Mouse (Mus musculus): ENCODE results near the gene Grik2. TPM values are rescaled to one million over a fixed set of nuclear protein-coding genes. Genes with fewer than 3 reads are reported as not detected.
"Not testable (repeated sequence)": the region's sequence is repeated elsewhere in the genome, so short reads cannot be mapped to it uniquely, and the experiment has no call there.

The Grik2 gene
- polyA plus RNA-seq, 1 experiment from 2014 or later, result 3.6 TPM

DNA sequence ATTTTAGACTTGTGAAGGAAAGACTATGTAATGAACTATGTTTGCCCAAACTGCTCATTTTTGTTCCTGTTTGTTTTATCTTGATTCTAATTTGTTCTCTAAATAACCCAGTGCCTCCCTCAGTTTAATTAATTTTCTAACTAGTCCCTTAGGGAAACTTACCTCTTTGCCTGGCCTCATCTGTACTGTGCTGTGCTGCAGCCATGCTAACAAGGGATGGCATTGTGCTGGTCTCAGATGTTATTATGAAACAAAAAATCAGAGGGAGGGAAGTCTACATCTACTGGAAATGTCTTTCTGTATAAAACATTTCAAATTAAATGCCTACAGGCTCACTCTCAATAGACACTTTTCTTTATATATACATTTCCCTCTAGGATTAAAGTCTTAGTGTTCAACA is 335.0 kb downstream of the Grik2 start:
- Histone ChIP-seq H3K4me1 (no peaks in the 10 kb centered on the region), H3K4me2 (no peak overlapping the region), H3K36me3 (no peaks in the 10 kb centered on the region), H3K27me3 (no peaks in the 10 kb centered on the region), H3K9me3 (replicated peaks) (no peaks in the 10 kb centered on the region), H3K4me3 (replicated peaks) (no peak overlapping the region), H3K9ac (no peak overlapping the region), H3K27ac (no peak overlapping the region)
- no peak for ATAC-seq (replicated peaks; ENCODE audit: low FRiP score)

DNA sequence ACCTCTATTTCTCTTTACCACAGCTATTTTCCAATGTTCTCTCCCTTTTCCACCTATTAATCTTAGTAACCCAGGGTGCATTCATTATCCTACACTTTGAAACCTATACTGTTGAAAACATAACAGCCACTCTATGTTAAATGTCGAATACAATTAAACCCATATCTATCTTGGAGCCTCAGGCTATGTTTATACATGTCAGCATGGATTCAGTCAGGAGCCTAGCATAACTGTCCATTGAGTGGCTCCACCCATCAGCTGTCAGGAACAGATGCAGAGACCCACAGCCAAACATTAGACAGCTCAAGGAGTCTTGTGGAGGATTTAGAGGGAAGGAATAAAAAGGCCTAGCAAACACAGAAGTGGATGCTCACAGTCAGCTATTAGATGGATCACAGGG is 347.2 kb downstream of the Grik2 start:
- H3K4me2 ChIP-seq, result no peak overlapping the region
- H3K27ac ChIP-seq, result no peak overlapping the region
- H3K9ac ChIP-seq, result no peak overlapping the region
- ATAC-seq (replicated peaks; ENCODE audit: low FRiP score), result no peak
- no peak overlapping the region for H3K4me3 ChIP-seq (replicated peaks)
- no peaks in the 10 kb centered on the region for H3K4me1 ChIP-seq
- no peaks in the 10 kb centered on the region for H3K36me3 ChIP-seq
- no peaks in the 10 kb centered on the region for H3K27me3 ChIP-seq
- no peaks in the 10 kb centered on the region for H3K9me3 ChIP-seq (replicated peaks)
- 73% methylated on average over 1 of the region's 1 CpGs for WGBS

DNA sequence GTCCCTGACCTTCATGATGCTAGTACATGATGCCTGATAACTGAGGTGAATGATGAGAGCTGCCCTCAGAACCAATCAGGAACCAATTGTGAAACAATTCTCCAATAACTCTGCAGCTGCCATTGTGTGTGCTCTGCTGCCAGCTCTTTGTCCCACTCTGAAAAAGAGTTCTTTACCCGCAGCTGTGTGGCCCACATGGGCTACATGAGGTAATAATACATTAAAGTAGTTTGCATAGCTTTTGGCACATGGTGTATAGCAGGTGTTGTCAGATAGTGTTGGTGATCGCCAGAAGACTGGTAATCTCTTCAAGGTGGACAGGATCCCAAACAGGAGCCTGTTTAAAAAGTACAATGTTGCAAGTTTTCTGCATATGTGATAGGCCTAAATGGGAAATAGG is 351.5 kb downstream of the Grik2 start:
- Histone ChIP-seq H3K27me3 (no peaks in the 10 kb centered on the region), H3K9me3 (replicated peaks) (no peaks in the 10 kb centered on the region), H3K4me2 (no peak overlapping the region), H3K9ac (no peak overlapping the region), H3K36me3 (no peaks in the 10 kb centered on the region), H3K27ac (no peak overlapping the region), H3K4me1 (no peaks in the 10 kb centered on the region), H3K4me3 (replicated peaks) (no peak overlapping the region)
- no peak for ATAC-seq (replicated peaks; ENCODE audit: low FRiP score)
- WGBS, result 75% methylated on average over 2 of the region's 2 CpGs

DNA sequence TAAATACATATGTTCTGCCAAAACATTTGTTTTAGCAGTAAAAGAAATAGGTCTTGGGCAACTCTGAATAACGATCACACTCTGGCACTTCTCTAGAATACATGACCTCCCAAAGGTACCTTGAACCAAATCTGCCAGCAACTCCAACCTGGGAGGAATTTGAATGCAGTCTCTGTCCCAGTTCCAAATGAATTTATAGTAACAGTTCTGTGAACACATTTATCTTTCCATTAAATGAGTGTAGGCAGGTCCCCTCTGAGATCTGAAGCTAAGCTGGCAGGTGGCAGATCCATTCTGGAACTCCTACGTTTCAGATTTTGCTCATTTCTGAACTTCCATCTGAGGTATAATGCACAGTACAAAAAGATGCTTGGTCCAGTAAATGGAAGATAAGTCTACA is 352.3 kb downstream of the Grik2 start:
- Histone ChIP-seq H3K27ac (no peak overlapping the region), H3K36me3 (no peaks in the 10 kb centered on the region), H3K4me3 (replicated peaks) (no peak overlapping the region), H3K4me1 (no peaks in the 10 kb centered on the region), H3K9me3 (replicated peaks) (no peaks in the 10 kb centered on the region), H3K9ac (no peak overlapping the region), H3K4me2 (no peak overlapping the region), H3K27me3 (no peaks in the 10 kb centered on the region)
- no peak for ATAC-seq (replicated peaks; ENCODE audit: low FRiP score)
- 80% methylated on average over 2 of the region's 2 CpGs for WGBS

DNA sequence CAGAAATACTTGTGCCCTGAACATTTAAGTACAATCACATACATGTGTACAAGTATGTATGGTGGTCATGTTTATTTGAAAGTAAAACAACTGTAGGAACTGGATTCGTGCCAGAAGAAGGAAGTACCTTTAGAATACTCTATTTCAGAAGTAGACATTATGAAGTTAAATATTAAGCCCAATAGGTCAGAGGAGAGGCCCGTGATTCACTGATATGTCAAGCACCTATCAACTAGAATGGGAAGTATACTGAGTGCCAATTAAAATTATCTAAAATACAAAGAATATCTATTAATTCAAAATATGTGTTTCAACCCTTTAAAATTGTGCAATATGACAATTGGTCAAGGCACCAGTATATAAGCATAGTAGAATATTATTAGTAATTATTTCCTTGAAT is 355.7 kb downstream of the Grik2 start:
- H3K4me3 ChIP-seq (replicated peaks), result no peak overlapping the region
- WGBS, result 77% methylated on average over 2 of the region's 2 CpGs
- no peaks in the 10 kb centered on the region for H3K36me3 ChIP-seq
- H3K9ac ChIP-seq, result no peak overlapping the region
- H3K4me1 ChIP-seq, result no peaks in the 10 kb centered on the region
- H3K27ac ChIP-seq, result no peak overlapping the region
- H3K4me2 ChIP-seq, result no peak overlapping the region
- H3K27me3 ChIP-seq, result no peaks in the 10 kb centered on the region
- ATAC-seq (replicated peaks; ENCODE audit: low FRiP score), result no peak
- H3K9me3 ChIP-seq (replicated peaks), result no peaks in the 10 kb centered on the region

DNA sequence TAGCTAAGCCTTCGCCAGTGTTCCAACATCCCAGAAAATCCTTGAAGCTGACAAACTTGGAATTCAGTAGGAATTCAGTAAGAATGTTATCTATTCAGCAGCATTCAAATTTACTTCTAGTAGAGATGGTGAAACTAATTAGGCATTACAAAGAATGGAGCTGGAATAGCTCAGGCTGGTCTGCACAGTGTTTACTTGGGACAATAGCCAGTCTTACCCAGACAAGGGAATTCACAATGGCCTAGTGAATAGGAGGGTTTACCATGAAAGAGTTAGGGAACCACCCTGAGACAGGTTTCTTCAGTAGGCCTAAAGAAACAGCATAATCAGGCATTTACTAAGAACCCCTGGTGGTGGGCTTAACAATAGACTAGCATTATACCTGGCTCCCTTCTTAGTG is 371.4 kb downstream of the Grik2 start:
- not testable (repeated sequence) for H3K36me3 ChIP-seq; H3K4me2 ChIP-seq; H3K9ac ChIP-seq; H3K27ac ChIP-seq; H3K27me3 ChIP-seq; ATAC-seq (replicated peaks; ENCODE audit: low FRiP score); H3K4me1 ChIP-seq; H3K4me3 ChIP-seq (replicated peaks); H3K9me3 ChIP-seq (replicated peaks)
- 88% methylated on average over 1 of the region's 1 CpGs for WGBS

DNA sequence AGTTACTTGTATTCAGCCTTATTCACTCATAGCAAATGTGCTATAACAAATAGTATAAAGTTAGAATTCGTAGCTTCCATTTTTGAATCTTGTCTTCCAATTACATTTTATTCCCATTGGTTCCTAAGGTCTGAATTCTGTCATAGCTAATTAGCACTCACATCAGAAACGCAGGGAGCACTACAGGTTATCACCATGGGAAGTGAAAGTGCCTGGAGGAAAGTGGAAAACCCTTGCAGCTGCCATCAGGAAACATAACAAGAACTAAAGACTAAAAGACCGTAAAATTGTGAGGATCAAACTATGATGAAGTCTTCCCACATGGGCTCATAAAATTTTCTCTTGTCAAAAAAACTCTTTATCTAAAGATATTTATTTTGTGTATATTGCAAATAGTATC is 405.6 kb downstream of the Grik2 start:
- no peak overlapping the region for H3K27ac ChIP-seq
- no peak overlapping the region for H3K9ac ChIP-seq
- 81% methylated on average over 3 of the region's 3 CpGs for WGBS
- H3K4me3 ChIP-seq (replicated peaks), result no peak overlapping the region
- no peaks in the 10 kb centered on the region for H3K9me3 ChIP-seq (replicated peaks)
- ATAC-seq (replicated peaks; ENCODE audit: low FRiP score), result no peak
- H3K4me2 ChIP-seq, result no peak overlapping the region
- no peaks in the 10 kb centered on the region for H3K36me3 ChIP-seq
- no peaks in the 10 kb centered on the region for H3K4me1 ChIP-seq
- H3K27me3 ChIP-seq, result no peaks in the 10 kb centered on the region

DNA sequence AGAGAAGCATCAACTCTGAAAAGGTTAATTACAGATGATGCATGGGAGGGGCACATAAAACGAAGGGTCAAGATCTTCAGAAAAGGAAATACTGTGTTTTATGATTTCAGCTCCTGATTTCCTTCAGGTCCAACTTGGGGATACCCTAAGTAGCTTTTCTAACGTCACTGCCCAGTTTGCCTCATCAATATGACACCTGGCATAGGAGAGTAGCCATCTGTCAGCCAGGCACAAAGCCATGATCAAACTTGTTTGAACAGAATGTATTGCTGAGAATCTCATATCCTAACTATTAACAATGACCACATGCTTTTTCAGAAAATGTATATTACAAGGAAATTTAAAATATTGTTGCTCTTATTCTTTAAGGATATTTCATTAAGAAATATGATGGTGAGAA is 406.7 kb downstream of the Grik2 start:
- Histone ChIP-seq H3K4me3 (replicated peaks) (no peak overlapping the region), H3K9ac (no peak overlapping the region), H3K27ac (no peak overlapping the region), H3K9me3 (replicated peaks) (no peaks in the 10 kb centered on the region), H3K27me3 (no peaks in the 10 kb centered on the region), H3K4me2 (no peak overlapping the region), H3K36me3 (no peaks in the 10 kb centered on the region), H3K4me1 (no peaks in the 10 kb centered on the region)
- 55% methylated on average over 2 of the region's 2 CpGs for WGBS
- no peak for ATAC-seq (replicated peaks; ENCODE audit: low FRiP score)

DNA sequence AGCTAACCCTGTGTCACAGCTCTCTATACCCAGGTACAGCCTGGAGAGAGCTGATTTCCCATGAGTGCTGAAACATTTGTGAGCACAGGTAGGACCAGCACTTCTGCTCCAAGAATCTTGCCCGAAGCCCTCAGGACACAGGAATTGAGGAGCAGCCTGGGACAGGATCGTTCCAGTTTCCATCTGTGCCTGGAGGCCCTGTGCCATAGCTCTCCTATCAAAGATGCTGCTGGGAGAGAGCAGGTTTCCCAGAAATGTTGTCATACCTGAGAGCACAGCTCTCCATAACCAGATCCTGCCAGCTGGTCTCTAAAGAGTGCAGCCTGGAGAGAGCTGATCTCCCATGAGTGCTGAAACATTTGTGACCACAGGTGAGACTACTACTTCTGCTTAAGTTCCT is 420.0 kb downstream of the Grik2 start:
- no peak overlapping the region for H3K27ac ChIP-seq
- WGBS, result 88% methylated on average over 2 of the region's 2 CpGs
- no peak overlapping the region for H3K4me3 ChIP-seq (replicated peaks)
- H3K27me3 ChIP-seq, result no peaks in the 10 kb centered on the region
- no peaks in the 10 kb centered on the region for H3K9me3 ChIP-seq (replicated peaks)
- H3K4me1 ChIP-seq, result no peaks in the 10 kb centered on the region
- no peak overlapping the region for H3K9ac ChIP-seq
- H3K4me2 ChIP-seq, result no peak overlapping the region
- H3K36me3 ChIP-seq, result no peaks in the 10 kb centered on the region
- no peak for ATAC-seq (replicated peaks; ENCODE audit: low FRiP score)

DNA sequence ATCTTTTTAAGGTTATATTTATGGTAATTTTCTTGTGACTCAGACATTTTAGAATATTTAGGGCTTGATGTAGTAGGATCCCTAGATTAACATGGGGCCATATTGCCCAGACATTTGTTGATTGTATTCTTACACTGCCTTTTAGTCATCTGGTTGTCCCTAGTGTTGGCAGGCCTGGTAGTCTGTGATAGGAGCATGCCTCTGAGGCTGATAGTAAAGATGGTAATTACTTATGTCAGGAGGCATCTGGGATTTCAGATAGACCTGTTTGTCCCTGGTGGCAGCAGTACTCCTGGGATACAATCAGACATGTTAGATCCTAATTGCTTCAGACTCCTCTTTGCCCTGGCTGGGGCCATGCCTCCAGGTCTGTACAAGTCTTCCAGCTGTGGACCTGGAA is 423.3 kb downstream of the Grik2 start:
- H3K4me2 ChIP-seq, result no peak overlapping the region
- no peak overlapping the region for H3K9ac ChIP-seq
- no peaks in the 10 kb centered on the region for H3K36me3 ChIP-seq
- no peaks in the 10 kb centered on the region for H3K27me3 ChIP-seq
- no peaks in the 10 kb centered on the region for H3K4me1 ChIP-seq
- H3K4me3 ChIP-seq (replicated peaks), result no peak overlapping the region
- H3K27ac ChIP-seq, result no peak overlapping the region
- H3K9me3 ChIP-seq (replicated peaks), result no peaks in the 10 kb centered on the region
- no peak for ATAC-seq (replicated peaks; ENCODE audit: low FRiP score)

DNA sequence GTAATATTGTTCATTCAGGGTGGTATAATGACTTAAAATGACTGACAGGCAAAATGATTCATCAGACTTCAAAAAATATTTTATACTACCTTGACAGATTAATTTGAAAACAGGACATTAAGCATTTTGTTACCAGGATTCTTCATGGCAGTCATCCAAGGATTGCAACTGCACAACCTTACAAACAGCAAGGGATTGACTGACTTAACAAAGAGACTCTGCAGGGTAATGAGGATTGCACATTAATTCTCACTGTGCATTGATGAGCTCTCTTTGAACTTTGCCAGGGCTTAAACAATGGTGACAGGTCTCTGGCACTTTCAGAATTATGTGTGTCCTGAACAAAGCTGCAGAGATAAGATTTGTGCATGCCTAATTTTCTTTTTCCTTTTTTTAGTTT is 466.2 kb downstream of the Grik2 start:
- H3K9me3 ChIP-seq (replicated peaks), result no peaks in the 10 kb centered on the region

DNA sequence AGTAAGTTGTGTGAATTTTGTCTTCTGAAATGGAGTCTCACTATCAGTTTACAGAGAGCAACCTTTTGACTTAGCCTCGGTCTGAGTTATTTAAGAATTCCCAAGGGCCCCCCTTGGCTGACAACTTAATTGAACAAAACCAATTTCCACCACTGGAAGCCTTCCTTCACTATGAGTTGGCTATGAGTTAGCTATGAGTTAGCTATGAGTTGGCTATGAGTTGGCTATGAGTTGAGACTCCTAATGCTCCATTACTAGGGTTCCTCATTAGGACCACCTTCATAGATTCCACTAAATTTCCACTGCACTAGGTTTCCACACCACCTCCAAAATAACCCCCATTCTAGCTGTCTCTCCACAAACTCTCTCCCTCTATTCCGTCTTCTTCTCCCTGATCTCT is 468.7 kb downstream of the Grik2 start:
- Histone ChIP-seq H3K9me3 (replicated peaks) (no peaks in the 10 kb centered on the region), H3K36me3 (no peaks in the 10 kb centered on the region), H3K4me2 (no peak overlapping the region), H3K27ac (no peak overlapping the region), H3K4me1 (no peaks in the 10 kb centered on the region), H3K27me3 (no peaks in the 10 kb centered on the region), H3K4me3 (replicated peaks) (no peak overlapping the region), H3K9ac (no peak overlapping the region)
- 72% methylated on average over 2 of the region's 2 CpGs for WGBS
- no peak for ATAC-seq (replicated peaks; ENCODE audit: low FRiP score)

More for the DNA sequence above, 466.2 kb downstream of the Grik2 start:
- no peak for ATAC-seq (replicated peaks; ENCODE audit: low FRiP score)
- H3K4me2 ChIP-seq, result no peak overlapping the region
- H3K27me3 ChIP-seq, result no peaks in the 10 kb centered on the region
- H3K27ac ChIP-seq, result no peak overlapping the region
- no peaks in the 10 kb centered on the region for H3K4me1 ChIP-seq
- no peaks in the 10 kb centered on the region for H3K36me3 ChIP-seq
- no peak overlapping the region for H3K4me3 ChIP-seq (replicated peaks)
- no peak overlapping the region for H3K9ac ChIP-seq

DNA sequence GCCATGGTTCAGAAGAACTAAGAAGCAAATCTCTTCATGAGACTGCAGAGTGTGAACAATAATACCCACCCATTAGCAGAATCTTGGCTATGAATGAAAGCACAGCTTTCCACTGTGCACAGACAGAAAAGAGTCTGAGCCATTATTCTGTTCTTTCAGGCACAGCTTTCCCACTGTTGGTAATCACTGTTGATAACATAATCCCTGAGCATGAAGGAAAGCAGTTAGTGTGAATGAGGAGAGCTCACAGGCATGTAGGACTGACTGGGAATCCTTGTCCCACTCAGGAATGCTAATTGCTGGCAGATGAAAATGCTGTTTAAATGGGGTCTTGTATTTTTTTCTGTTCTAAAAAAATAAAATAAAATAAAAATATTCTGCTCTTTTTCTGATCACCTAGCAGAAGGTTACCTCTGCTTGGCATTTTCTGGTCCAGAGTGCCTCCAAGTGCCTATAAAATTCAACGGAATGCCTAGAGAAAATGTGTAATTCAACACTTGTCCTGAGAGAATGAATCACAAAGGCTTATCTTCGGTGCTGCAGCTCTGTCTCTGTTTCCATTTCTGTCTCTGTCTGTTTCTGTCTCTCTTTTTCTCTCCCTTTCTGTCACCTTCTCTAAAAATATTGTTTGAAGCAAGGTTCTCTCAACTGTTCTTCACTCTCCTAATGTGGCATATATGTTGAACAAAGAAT is 532.2 kb downstream of the Grik2 start:
- Histone ChIP-seq H3K4me2 (no peak overlapping the region), H3K27me3 (no peaks in the 10 kb centered on the region), H3K9me3 (replicated peaks) (no peaks in the 10 kb centered on the region), H3K9ac (no peak overlapping the region), H3K4me3 (replicated peaks) (no peak overlapping the region), H3K4me1 (no peaks in the 10 kb centered on the region), H3K36me3 (no peaks in the 10 kb centered on the region), H3K27ac (no peak overlapping the region)
- no peak for ATAC-seq (replicated peaks; ENCODE audit: low FRiP score)
- WGBS, result 31% methylated on average over 2 of the region's 2 CpGs

All from kidney, embryonic 15.5 days (tissue).